Mouse (Mus musculus) lung, postnatal 0 days (tissue): ENCODE results near the gene Klk1. TPM values are rescaled to one million over a fixed set of nuclear protein-coding genes. Genes with fewer than 3 reads are reported as not detected.
"Not testable (repeated sequence)": the region's sequence is repeated elsewhere in the genome, so short reads cannot be mapped to it uniquely, and the experiment has no call there.

Experiments used
- ATAC-seq: fragments of 200-750 bp; cut with Nextera tagmentation; 2 replicates; pipeline ENCODE4 v1.8.0; 2017; ENCODE audit warnings: moderate library complexity
- DNase-seq: peaks from one replicate; pipeline ENCODE4 v3.0.0-alpha.2; 2016; ENCODE audit warnings: low spot score
- H3K27ac ChIP-seq: fragments of 300-500 bp; sonication (generic); 2 replicates; pipeline ENCODE4 v1.5.1; 2014; ENCODE audit warnings: antibody characterized with exemption, mild to moderate bottlenecking, low read length, mixed read lengths
- H3K27me3 ChIP-seq: fragments of 300-500 bp; sonication (generic); replicated peaks from 2 replicates; pipeline ENCODE4 v1.6.1; 2014; ENCODE audit warnings: low read length, mixed read lengths; ENCODE audit not compliant: insufficient read depth
- H3K36me3 ChIP-seq: fragments of 300-500 bp; sonication (generic); 2 replicates; pipeline ENCODE4 v1.6.1; 2014; ENCODE audit warnings: low read length, mixed read lengths; ENCODE audit not compliant: insufficient read depth
- H3K4me1 ChIP-seq: fragments of 300-500 bp; sonication (generic); 2 replicates; pipeline ENCODE4 v1.6.1; 2014; ENCODE audit warnings: antibody characterized with exemption, low read depth, low read length, mixed read lengths; ENCODE audit not compliant: insufficient read depth
- H3K4me2 ChIP-seq: fragments of 300-500 bp; sonication (generic); replicated peaks from 2 replicates; pipeline ENCODE4 v1.6.1; 2014; ENCODE audit warnings: low read depth, mild to moderate bottlenecking, low read length, moderate library complexity, mixed read lengths
- H3K4me3 ChIP-seq: fragments of 300-500 bp; sonication (generic); 2 replicates; pipeline ENCODE4 v1.5.1; 2014; ENCODE audit warnings: low read depth, low read length
- H3K9ac ChIP-seq: fragments of 300-500 bp; sonication (generic); replicated peaks from 2 replicates; pipeline ENCODE4 v1.6.1; 2014; ENCODE audit warnings: low read depth, mild to moderate bottlenecking
- H3K9me3 ChIP-seq: fragments of 300-500 bp; sonication (generic); 2 replicates; pipeline ENCODE4 v1.6.1; 2016; ENCODE audit warnings: low read length, mixed read lengths
- CTCF ChIP-seq: IDR thresholded peaks from 2 replicates; pipeline ENCODE4 v1.5.1; 2016; ENCODE audit warnings: antibody characterized with exemption, mild to moderate bottlenecking
- EP300 ChIP-seq: IDR thresholded peaks from 2 replicates; pipeline ENCODE4 v1.6.1; 2016; ENCODE audit warnings: antibody characterized with exemption, mild to moderate bottlenecking, control low read depth
- WGBS: fragments of 180-500 bp; shearing (Covaris S2); extraction: QIAGEN DNeasy Blood & Tissue Kit; methylation state at CpG from one replicate; pipeline ENCODE4 v1.1.7; 2014; 5-methylcytosine and 5-hydroxymethylcytosine counted together
- polyA plus RNA-seq: library from polyadenylated mRNA; unstranded; fragments of >200 nt; fragmentation: Nextera tagmentation; extraction: Ambion mirVana; gene quantifications from 2 replicates; pipeline ENCODE4 v1.2.1, GENCODE M21; 2015

Gene Klk1
- polyA plus RNA-seq, 1 experiment from 2014 or later: not detected

- H3K27ac ChIP-seq: no peak overlapping the region
- H3K36me3 ChIP-seq: no peaks in the 10 kb centered on the region
- no peak overlapping the region for H3K4me3 ChIP-seq
- no peak overlapping the region for H3K9ac ChIP-seq
- H3K4me2 ChIP-seq: no peak overlapping the region
- TF ChIP-seq EP300 (no peak), CTCF (no peak)
- no peaks in the 10 kb centered on the region for H3K27me3 ChIP-seq
- H3K4me1 ChIP-seq: no peaks in the 10 kb centered on the region
- no peaks in the 10 kb centered on the region for H3K9me3 ChIP-seq
- DNase-seq: no peak
- ATAC-seq: no peak
- WGBS: 80% methylated on average over 3 of the region's 3 CpGs
These were observed 16.9 kb upstream of the Klk1 start for GRCm38 (mm10) chr7:44208307-44208706.

- WGBS: 76% methylated on average over 1 of the region's 1 CpGs
- no peaks in the 10 kb centered on the region for H3K9me3 ChIP-seq
- ATAC-seq: no peak
These were observed 9.5 kb upstream of the Klk1 start, which contains the start of gene Klk1b5 for GRCm38 (mm10) chr7:44215645-44216044. Klk1b5 (plus strand) TSS chr7:44215945.

GRCm38 (mm10) chr7:44221601-44222000 lies 3.6 kb upstream of the Klk1 start:
- 56% methylated on average over 8 of the region's 10 CpGs for WGBS
- H3K27ac ChIP-seq, H3K27me3 ChIP-seq, H3K9me3 ChIP-seq, H3K4me3 ChIP-seq, H3K4me2 ChIP-seq, DNase-seq, H3K36me3 ChIP-seq, H3K4me1 ChIP-seq, ATAC-seq, H3K9ac ChIP-seq: not testable (repeated sequence)

More at GRCm38 (mm10) chr7:44215645-44216044, 9.5 kb upstream of the Klk1 start, which contains the start of gene Klk1b5:
- Histone ChIP-seq H3K27me3 (no peaks in the 10 kb centered on the region), H3K4me3 (no peak within 1 kb of the TSS), H3K4me1 (no peaks in the 10 kb centered on the region), H3K36me3 (no peaks in the 10 kb centered on the region), H3K4me2 (no peak within 1 kb of the TSS), H3K27ac (no peak within 1 kb of the TSS), H3K9ac (no peak within 1 kb of the TSS)
- no peak for DNase-seq
- TF ChIP-seq EP300 (no peak), CTCF (no peak)

GRCm38 (mm10) chr7:44222335-44222734 lies 2.8 kb upstream of the Klk1 start:
- WGBS: 53% methylated on average over 6 of the region's 6 CpGs
- H3K27me3 ChIP-seq, H3K36me3 ChIP-seq, H3K4me3 ChIP-seq, ATAC-seq, H3K27ac ChIP-seq, H3K4me2 ChIP-seq, H3K9ac ChIP-seq, H3K4me1 ChIP-seq, H3K9me3 ChIP-seq, DNase-seq: not testable (repeated sequence)

GRCm38 (mm10) chr7:44235909-44236308 lies 10.7 kb downstream of the Klk1 start, which contains the start of gene Gm36864:
Gm36864 (plus strand) TSS chr7:44236177.
- 75% methylated on average over 3 of the region's 3 CpGs for WGBS
- H3K4me1 ChIP-seq: no peaks in the 10 kb centered on the region
- no peak for ATAC-seq

GRCm38 (mm10) chr7:44239913-44240312 lies 14.8 kb downstream of the Klk1 start:
- Histone ChIP-seq H3K9me3 (no peaks in the 10 kb centered on the region), H3K27ac (no peak overlapping the region), H3K4me1 (no peaks in the 10 kb centered on the region), H3K27me3 (no peaks in the 10 kb centered on the region), H3K36me3 (no peaks in the 10 kb centered on the region), H3K4me2 (no peak overlapping the region), H3K9ac (no peak overlapping the region), H3K4me3 (no peak overlapping the region)
- no peak for DNase-seq
- 46% methylated on average over 2 of the region's 2 CpGs for WGBS
- TF ChIP-seq EP300 (no peak), CTCF (no peak)
- ATAC-seq: no peak

More at GRCm38 (mm10) chr7:44235909-44236308, 10.7 kb downstream of the Klk1 start, which contains the start of gene Gm36864:
- Histone ChIP-seq H3K27me3 (no peaks in the 10 kb centered on the region), H3K4me2 (no peak within 1 kb of the TSS), H3K36me3 (no peaks in the 10 kb centered on the region), H3K4me3 (no peak within 1 kb of the TSS), H3K9me3 (no peaks in the 10 kb centered on the region), H3K9ac (no peak within 1 kb of the TSS), H3K27ac (no peak within 1 kb of the TSS)
- no peak for DNase-seq
- TF ChIP-seq EP300 (no peak), CTCF (no peak)

- H3K27ac ChIP-seq: no peak overlapping the region
- no peak for TF ChIP-seq CTCF
- no peak for TF ChIP-seq EP300
- no peak for ATAC-seq
- H3K4me2 ChIP-seq: no peak overlapping the region
- H3K4me1 ChIP-seq: peaks cover 4% of the 10 kb centered on the region; the same call in 1 of the 2 replicates
- H3K4me3 ChIP-seq: no peak overlapping the region
- H3K27me3 ChIP-seq: no peaks in the 10 kb centered on the region
- H3K9ac ChIP-seq: no peak overlapping the region
- no peaks in the 10 kb centered on the region for H3K9me3 ChIP-seq
- no peak for DNase-seq
- WGBS: 41% methylated on average over 1 of the region's 1 CpGs
- no peaks in the 10 kb centered on the region for H3K36me3 ChIP-seq
These were observed 15.6 kb downstream of the Klk1 start for GRCm38 (mm10) chr7:44240712-44241111.
